In the genomic region with DNA sequence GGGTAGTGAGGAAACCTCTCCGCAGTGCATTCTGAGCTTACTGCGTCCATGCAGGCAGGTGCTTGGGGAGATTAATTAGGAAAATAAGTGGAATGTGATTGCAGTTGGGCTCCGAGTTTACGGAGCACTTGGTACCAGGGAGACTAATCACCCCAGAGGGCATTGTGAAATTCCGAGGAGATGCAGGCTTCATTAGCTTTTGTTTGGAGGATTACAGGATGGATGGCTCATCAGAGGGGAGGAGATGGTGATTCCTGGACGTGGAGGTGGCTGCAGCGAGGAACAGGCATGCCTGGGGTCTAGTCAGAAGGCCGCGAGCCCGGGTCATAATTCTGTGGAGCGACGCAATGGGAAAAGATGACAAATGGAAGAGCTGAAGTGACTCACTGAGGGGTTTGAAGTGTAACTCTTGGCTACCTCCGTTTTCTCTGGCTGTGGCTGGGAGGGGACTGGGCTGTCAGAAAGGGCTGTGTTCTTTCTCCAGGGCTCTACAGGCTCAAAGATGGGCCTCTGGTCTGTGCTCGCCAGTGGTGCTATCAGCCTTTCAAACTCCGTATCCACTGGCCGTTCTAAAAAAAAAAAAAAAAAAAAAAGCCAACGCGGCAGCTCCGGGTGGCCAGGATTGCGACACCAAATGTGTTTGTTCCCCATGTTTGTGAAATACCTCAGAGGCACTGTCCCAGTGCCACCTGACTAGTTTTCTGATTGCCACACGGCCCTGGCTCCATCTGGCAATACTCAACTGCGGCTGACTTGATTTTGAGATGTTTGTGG, we compare ENCODE assay signal across 8 mouse cellular contexts.
A peak's percentile ranks its signal among the peaks of the same experiment; 100 is the strongest.
DNase-seq lines count a peak whose midpoint lies in the region; ATAC-seq and TF ChIP-seq lines count a peak whose summit lies in the region.

No protein-coding gene starts in this region.

- no peak for TF ChIP-seq CTCF in kidney, adult 2 months (conservative IDR thresholded peaks at IDR 0.05; ENCODE audit: insufficient read depth, insufficient read length, low read depth, low read length)

- H3K4me1 ChIP-seq in kidney, adult 2 months (ENCODE audit: control insufficient read depth, insufficient read depth, low read length), result 0 out of 2 replicates have a peak, but pooled peaks cover 6% of the 10 kb centered on the region
- H3K4me1 ChIP-seq in lung, embryonic 15.5 days, result peaks cover 21% of the 10 kb centered on the region

- DNase-seq in MN1 (ENCODE audit: low spot score), result peak; percentile 63
- DNase-seq in brain, adult 2 months (ENCODE audit: low read depth, low spot score), result peak; percentile 33
- peak; percentile 78 for DNase-seq in kidney, adult 2 months
- DNase-seq in retina, embryonic 14.5 days (ENCODE audit: low spot score), result peak; percentile 59
- DNase-seq in right cerebral cortex, adult 2 months (ENCODE audit: low spot score in 2 of 2), result no peak
- DNase-seq in c-Kit-positive CD71-positive TER-119-positive erythroid progenitor cells, embryonic 14.5 days (ENCODE audit: low spot score), result no peak

- no peaks in the 10 kb centered on the region for H3K9me3 ChIP-seq in lung, embryonic 15.5 days

- no peaks in the 10 kb centered on the region for H3K27me3 ChIP-seq in kidney, adult 2 months (replicated peaks; ENCODE audit: control insufficient read depth, insufficient read depth, low read length)
- no peaks in the 10 kb centered on the region for H3K27me3 ChIP-seq in lung, embryonic 15.5 days

- TF ChIP-seq POLR2A in kidney, adult 2 months (IDR thresholded peaks at IDR 0.05; ENCODE audit: low read depth, low read length), result no peak

- peak; percentile 86 for ATAC-seq in granulocyte monocyte progenitor cell, adult 5-6 weeks (replicated peaks; ENCODE audit: poor library complexity, severe bottlenecking)
- peak; percentile 52; the same call in 1 of the 2 replicates for ATAC-seq in lung, embryonic 15.5 days (ENCODE audit: borderline replicate concordance, extremely low read depth, low FRiP score, low TSS enrichment)

- no peaks in the 10 kb centered on the region for H3K36me3 ChIP-seq in kidney, adult 2 months (ENCODE audit: control insufficient read depth, insufficient read depth, low read length)
- H3K36me3 ChIP-seq in lung, embryonic 15.5 days, result no peaks in the 10 kb centered on the region

- no peak overlapping the region for H3K4me3 ChIP-seq in kidney, adult 2 months (ENCODE audit: insufficient read depth, low read depth, low read length)
- no peak overlapping the region for H3K4me3 ChIP-seq in lung, embryonic 15.5 days

- WGBS in kidney, adult 2 months, result 25% methylated on average over 22 of the region's 22 CpGs
- WGBS in lung, embryonic 15.5 days, result 9% methylated on average over 22 of the region's 22 CpGs

- peak overlapping the region; percentile 20 for H3K4me2 ChIP-seq in lung, embryonic 15.5 days

- peak overlapping the region; percentile 10; the same call in 1 of the 2 replicates for H3K27ac ChIP-seq in kidney, adult 2 months (ENCODE audit: insufficient read depth, low read depth, low read length)
- 0 out of 2 replicates have a peak overlapping the region, but pooled peaks have one; percentile 18 for H3K27ac ChIP-seq in lung, embryonic 15.5 days

- H3K9ac ChIP-seq in lung, embryonic 15.5 days, result no peak overlapping the region

Comparison
In these comparisons a context has a peak if more than half of its experiments do, and no peak if none do; other contexts are left out.
1. DNase-seq: peak in MN1 (single experiment), brain, adult 2 months (single experiment), kidney, adult 2 months (single experiment) and retina, embryonic 14.5 days (single experiment); none in right cerebral cortex, adult 2 months (0 of 2) and c-Kit-positive CD71-positive TER-119-positive erythroid progenitor cells, embryonic 14.5 days (single experiment).